Mouse (Mus musculus) liver, embryonic 14.5 days (tissue): ENCODE results near the gene Brd3.
"Not testable (repeated sequence)": the region's sequence is repeated elsewhere in the genome, so short reads cannot be mapped to it uniquely, and the experiment has no call there.

ENCODE experiments used
- CTCF ChIP-seq: IDR thresholded peaks from 2 replicates; pipeline ENCODE4 v1.5.1; 2016; ENCODE audit warnings: antibody characterized with exemption, low read depth, control low read depth
- EP300 ChIP-seq: IDR thresholded peaks from 2 replicates; pipeline ENCODE4 v1.6.1; 2016; ENCODE audit warnings: antibody characterized with exemption, low read depth

- not testable (repeated sequence) for TF ChIP-seq CTCF, EP300
Measured at GRCm38 (mm10) chr2:27546041-27546440, 38.6 kb upstream of the Brd3 start.
